Mouse (Mus musculus) lung, postnatal 36 days (tissue): Measurements from ENCODE around the gene Mybpc2.

Source experiments
- DNase-seq: peaks from one replicate; pipeline ENCODE4 v3.0.0; 2022; ENCODE audit warnings: mixed read lengths

Gene Mybpc2

GRCm38 (mm10) chr7:44543071-44543470 lies 18.6 kb upstream of the Mybpc2 start:
- DNase-seq, result no peak

- no peak for DNase-seq
These were observed 18.1 kb upstream of the Mybpc2 start for GRCm38 (mm10) chr7:44542555-44542954.

GRCm38 (mm10) chr7:44538756-44539624 lies 14.5 kb upstream of the Mybpc2 start:
- DNase-seq, result no peak

- DNase-seq, result no peak
These were observed 13.0 kb upstream of the Mybpc2 start for GRCm38 (mm10) chr7:44537496-44537895.

- no peak for DNase-seq
These were observed 12.6 kb upstream of the Mybpc2 start for GRCm38 (mm10) chr7:44537009-44537408.

- DNase-seq, result peak; percentile 83
These were observed 12.1 kb upstream of the Mybpc2 start for GRCm38 (mm10) chr7:44536590-44536968.

GRCm38 (mm10) chr7:44535657-44536589 lies 11.5 kb upstream of the Mybpc2 start:
- no peak for DNase-seq

GRCm38 (mm10) chr7:44534656-44535441 lies 10.4 kb upstream of the Mybpc2 start:
- DNase-seq, result no peak

GRCm38 (mm10) chr7:44534242-44534641 lies 9.8 kb upstream of the Mybpc2 start:
- peak; percentile 49 for DNase-seq

- DNase-seq, result no peak
These were observed 9.2 kb upstream of the Mybpc2 start for GRCm38 (mm10) chr7:44533746-44534045.

- no peak for DNase-seq
These were observed 8.7 kb upstream of the Mybpc2 start for GRCm38 (mm10) chr7:44532918-44533745.

- no peak for DNase-seq
These were observed 7.7 kb upstream of the Mybpc2 start, which contains the start of gene Spib for GRCm38 (mm10) chr7:44531946-44532732. TSS of gene Spib (minus strand) at chr7:44532071.

- DNase-seq, result no peak
These were observed 6.8 kb upstream of the Mybpc2 start for GRCm38 (mm10) chr7:44531207-44531606.

- no peak for DNase-seq
These were observed 6.1 kb upstream of the Mybpc2 start for GRCm38 (mm10) chr7:44530507-44530906.

GRCm38 (mm10) chr7:44529518-44529917 lies 5.1 kb upstream of the Mybpc2 start:
- no peak for DNase-seq

- peak; percentile 88 for DNase-seq
These were observed 3.3 kb upstream of the Mybpc2 start for GRCm38 (mm10) chr7:44527483-44528398.

GRCm38 (mm10) chr7:44526414-44527154 lies 2.1 kb upstream of the Mybpc2 start:
- DNase-seq, result no peak

- DNase-seq, result peak; percentile 91
These were observed 823 bp upstream of the Mybpc2 start for GRCm38 (mm10) chr7:44525126-44525832.

- no peak for DNase-seq
These were observed 1.4 kb downstream of the Mybpc2 start for GRCm38 (mm10) chr7:44523056-44523455.
